Mouse (Mus musculus) intestine, embryonic 14.5 days (tissue): ENCODE data around the gene Fbxo34. TPM values are rescaled to one million over a fixed set of nuclear protein-coding genes. Genes with fewer than 3 reads are reported as not detected.
"Not testable (repeated sequence)": the region's sequence is repeated elsewhere in the genome, so short reads cannot be mapped to it uniquely, and the experiment has no call there.

Experiments used
- ATAC-seq: fragments of 200-750 bp; cut with Nextera tagmentation; replicated peaks from 2 replicates; pipeline ENCODE4 v1.8.0; 2017; ENCODE audit warnings: low read depth, moderate number of reproducible peaks, moderate TSS enrichment, moderate library complexity; ENCODE audit not compliant: low FRiP score, low TSS enrichment
- DNase-seq: peaks from one replicate; pipeline ENCODE4 v3.0.0-alpha.2; 2018; ENCODE audit warnings: low spot score
- H3K27ac ChIP-seq: fragments of 300-500 bp; sonication (generic); 2 replicates; pipeline ENCODE4 v1.5.1; 2014; ENCODE audit warnings: low read depth, mild to moderate bottlenecking, control low read depth
- H3K27me3 ChIP-seq: fragments of 300-500 bp; sonication (generic); replicated peaks from 2 replicates; pipeline ENCODE4 v1.6.1; 2014; ENCODE audit warnings: low read length, control low read depth; ENCODE audit not compliant: control insufficient read depth, insufficient read depth
- H3K36me3 ChIP-seq: fragments of 300-500 bp; sonication (generic); 2 replicates; pipeline ENCODE4 v1.6.1; 2014; ENCODE audit warnings: low read length, control low read depth; ENCODE audit not compliant: control insufficient read depth, insufficient read depth
- H3K4me1 ChIP-seq: fragments of 300-500 bp; sonication (generic); replicated peaks from 2 replicates; pipeline ENCODE4 v1.6.1; 2014; ENCODE audit warnings: low read length, control low read depth, mixed read lengths; ENCODE audit not compliant: control insufficient read depth, insufficient read depth
- H3K4me2 ChIP-seq: fragments of 300-500 bp; sonication (generic); 2 replicates; pipeline ENCODE4 v1.6.1; 2014; ENCODE audit warnings: low read length
- H3K4me3 ChIP-seq: fragments of 300-500 bp; sonication (generic); 2 replicates; pipeline ENCODE4 v1.5.1; 2014; ENCODE audit warnings: low read depth, low read length, control low read depth, mixed read lengths
- H3K9ac ChIP-seq: fragments of 300-500 bp; sonication (generic); 2 replicates; pipeline ENCODE4 v1.6.1; 2014; ENCODE audit warnings: mild to moderate bottlenecking, low read length
- H3K9me3 ChIP-seq: fragments of 300-500 bp; sonication (generic); 2 replicates; pipeline ENCODE4 v1.6.1; 2016; ENCODE audit warnings: low read length, control low read depth; ENCODE audit not compliant: control insufficient read depth
- WGBS: fragments of 180-500 bp; shearing (Covaris S2); extraction: QIAGEN DNeasy Blood & Tissue Kit; methylation state at CpG from one replicate; pipeline ENCODE4 v1.1.7; 2014; 5-methylcytosine and 5-hydroxymethylcytosine counted together
- polyA plus RNA-seq: library from polyadenylated mRNA; unstranded; fragments of >200 nt; fragmentation: Nextera tagmentation; extraction: Ambion mirVana; gene quantifications from 2 replicates; pipeline ENCODE4 v1.2.1, GENCODE M21; 2014

Fbxo34 gene
- 24.3 and 27.8 TPM in 2 replicates for polyA plus RNA-seq

GRCm38 (mm10) chr14:47450121-47450520 is at the start of gene Fbxo34:
TSS of gene Fbxo34 (plus strand) at chr14:47450421.
- not testable (repeated sequence) for H3K4me2 ChIP-seq, ATAC-seq, H3K27ac ChIP-seq, DNase-seq, H3K4me3 ChIP-seq, H3K9ac ChIP-seq, H3K36me3 ChIP-seq, H3K4me1 ChIP-seq, H3K9me3 ChIP-seq, H3K27me3 ChIP-seq
- WGBS = 93% methylated on average over 2 of the region's 5 CpGs

GRCm38 (mm10) chr14:47402735-47403134 is 47.5 kb upstream of the Fbxo34 start:
- no peak for DNase-seq
- Histone ChIP-seq H3K27ac (no peak overlapping the region), H3K4me2 (no peak overlapping the region), H3K4me1 (no peaks in the 10 kb centered on the region), H3K9ac (no peak overlapping the region), H3K36me3 (peaks cover 88% of the 10 kb centered on the region), H3K27me3 (no peaks in the 10 kb centered on the region), H3K4me3 (no peak overlapping the region), H3K9me3 (no peaks in the 10 kb centered on the region)
- ATAC-seq = no peak
- 94% methylated on average over 8 of the region's 8 CpGs for WGBS

- Histone ChIP-seq H3K4me2 (no peak overlapping the region), H3K4me1 (no peaks in the 10 kb centered on the region), H3K36me3 (peaks cover 93% of the 10 kb centered on the region), H3K27me3 (no peaks in the 10 kb centered on the region), H3K27ac (no peak overlapping the region), H3K4me3 (no peak overlapping the region), H3K9ac (no peak overlapping the region), H3K9me3 (no peaks in the 10 kb centered on the region)
- ATAC-seq (no peak), DNase-seq (no peak)
- WGBS = 87% methylated on average over 9 of the region's 9 CpGs
Measured at GRCm38 (mm10) chr14:47406000-47406399, 44.2 kb upstream of the Fbxo34 start.

GRCm38 (mm10) chr14:47417346-47417745 is 32.9 kb upstream of the Fbxo34 start:
- 32% methylated on average over 3 of the region's 3 CpGs for WGBS
- H3K27ac ChIP-seq = no peak overlapping the region
- H3K9me3 ChIP-seq = no peaks in the 10 kb centered on the region
- peak overlapping the region; percentile 77 for H3K4me2 ChIP-seq
- H3K27me3 ChIP-seq = no peaks in the 10 kb centered on the region
- DNase-seq (no peak), ATAC-seq (0 out of 2 replicates have a peak, but pooled peaks have one; percentile 4)
- H3K4me3 ChIP-seq = peak overlapping the region; percentile 61
- peak overlapping the region; percentile 49 for H3K9ac ChIP-seq
- H3K4me1 ChIP-seq = peaks cover 10% of the 10 kb centered on the region
- peaks cover 37% of the 10 kb centered on the region for H3K36me3 ChIP-seq

GRCm38 (mm10) chr14:47417775-47418665 is 32.2 kb upstream of the Fbxo34 start, which contains the start of gene Dlgap5:
TSS of gene Dlgap5 (minus strand) at chr14:47418407.
- 1% methylated on average over 36 of the region's 36 CpGs for WGBS
- H3K4me1 ChIP-seq = peaks cover 10% of the 10 kb centered on the region
- H3K27ac ChIP-seq = peak within 1 kb of the TSS; percentile 45; the same call in 1 of the 2 replicates

GRCm38 (mm10) chr14:47418666-47418991 is 31.6 kb upstream of the Fbxo34 start:
- ATAC-seq (no peak), DNase-seq (no peak)
- no peaks in the 10 kb centered on the region for H3K27me3 ChIP-seq
- H3K9ac ChIP-seq = peak overlapping the region; percentile 38; the same call in 1 of the 2 replicates
- H3K9me3 ChIP-seq = no peaks in the 10 kb centered on the region
- H3K4me1 ChIP-seq = peaks cover 10% of the 10 kb centered on the region
- peaks cover 25% of the 10 kb centered on the region for H3K36me3 ChIP-seq
- H3K4me3 ChIP-seq = peak overlapping the region; percentile 61
- WGBS = 31% methylated on average over 5 of the region's 5 CpGs
- H3K27ac ChIP-seq = peak overlapping the region; percentile 45; the same call in 1 of the 2 replicates
- H3K4me2 ChIP-seq = peak overlapping the region; percentile 77

More at GRCm38 (mm10) chr14:47417775-47418665, 32.2 kb upstream of the Fbxo34 start, which contains the start of gene Dlgap5:
- H3K9me3 ChIP-seq = no peaks in the 10 kb centered on the region
- H3K4me3 ChIP-seq = peak within 1 kb of the TSS; percentile 61
- DNase-seq = peak; percentile 96
- peak within 1 kb of the TSS; percentile 49 for H3K9ac ChIP-seq
- no peaks in the 10 kb centered on the region for H3K27me3 ChIP-seq
- peak within 1 kb of the TSS; percentile 77 for H3K4me2 ChIP-seq
- H3K36me3 ChIP-seq = peaks cover 30% of the 10 kb centered on the region
- peak; percentile 93 for ATAC-seq

- Histone ChIP-seq H3K9me3 (no peaks in the 10 kb centered on the region), H3K9ac (no peak overlapping the region), H3K27me3 (no peaks in the 10 kb centered on the region), H3K4me1 (peaks cover 10% of the 10 kb centered on the region), H3K4me3 (no peak overlapping the region), H3K4me2 (no peak overlapping the region), H3K27ac (peak overlapping the region; percentile 45; the same call in 1 of the 2 replicates), H3K36me3 (peaks cover 20% of the 10 kb centered on the region)
- DNase-seq (no peak), ATAC-seq (no peak)
- 86% methylated on average over 9 of the region's 9 CpGs for WGBS
Measured at GRCm38 (mm10) chr14:47419034-47419625, 31.1 kb upstream of the Fbxo34 start.

GRCm38 (mm10) chr14:47419723-47420276 is 30.4 kb upstream of the Fbxo34 start:
- H3K4me2 ChIP-seq = no peak overlapping the region
- 92% methylated on average over 24 of the region's 24 CpGs for WGBS
- peaks cover 13% of the 10 kb centered on the region for H3K36me3 ChIP-seq
- peaks cover 10% of the 10 kb centered on the region for H3K4me1 ChIP-seq
- ATAC-seq (no peak), DNase-seq (no peak)
- H3K4me3 ChIP-seq = no peak overlapping the region
- no peak overlapping the region for H3K27ac ChIP-seq
- no peak overlapping the region for H3K9ac ChIP-seq
- H3K9me3 ChIP-seq = no peaks in the 10 kb centered on the region
- no peaks in the 10 kb centered on the region for H3K27me3 ChIP-seq
